Mouse (Mus musculus) testis, adult 2 months (tissue): Measurements from ENCODE around the gene Tmem208.
"Not testable (repeated sequence)": the region's sequence is repeated elsewhere in the genome, so short reads cannot be mapped to it uniquely, and the experiment has no call there.

Source experiments
- CTCF ChIP-seq: fragments of 200-500 bp; IDR thresholded peaks from 2 replicates; pipeline ENCODE4 v1.5.1; 2012; ENCODE audit warnings: low read depth, mild to moderate bottlenecking, inconsistent platforms, low read length, moderate library complexity; ENCODE audit not compliant: control insufficient read depth, insufficient read depth, insufficient replicate concordance
- POLR2A ChIP-seq: fragments of 200-500 bp; IDR thresholded peaks from 2 replicates; pipeline ENCODE4 v1.6.1; 2012; ENCODE audit warnings: low read depth, mild to moderate bottlenecking, inconsistent platforms, low read length, moderate library complexity; ENCODE audit not compliant: control insufficient read depth

- TF ChIP-seq CTCF, POLR2A: not testable (repeated sequence)
Measured at GRCm38 (mm10) chr8:105291802-105292201, 34.4 kb upstream of the Tmem208 start.
